9 mouse cellular contexts compared by ENCODE assay signal in genomic region chr13:63096764-63097163, GRCm38 (mm10).
DNase-seq lines count a peak whose midpoint lies in the region; ATAC-seq and TF ChIP-seq lines count a peak whose summit lies in the region.
"Had no signal": no experiment of that assay in that cellular context is flagged by ENCODE, and none has a peak within 500 bp of the region (broad histone marks: within the 10 kb centered on the region; RNA-seq: fewer than 3 reads in every experiment).

No protein-coding gene starts in this region.

- no peak for TF ChIP-seq EP300 in stomach, postnatal 0 days (optimal IDR thresholded peaks at IDR 0.05)

- 77% methylated on average over 3 of the region's 3 CpGs for WGBS in midbrain, embryonic 14.5 days
- 68% methylated on average over 3 of the region's 3 CpGs for WGBS in midbrain, embryonic 11.5 days
- 7% methylated on average over 3 of the region's 3 CpGs for WGBS in liver, adult 2 months
- WGBS in stomach, postnatal 0 days: 21% methylated on average over 3 of the region's 3 CpGs

- no peak for TF ChIP-seq POLR2A in liver, adult 2 months (IDR thresholded peaks at IDR 0.05; ENCODE audit: extremely low read depth, insufficient read depth, low read length)

- H3K4me3 ChIP-seq in midbrain, embryonic 14.5 days (replicated peaks; ENCODE audit: low read depth, low read length): no peak overlapping the region
- no peak overlapping the region for H3K4me3 ChIP-seq in midbrain, embryonic 11.5 days (ENCODE audit: low read depth, low read length)
- no peak overlapping the region for H3K4me3 ChIP-seq in liver, adult 2 months (ENCODE audit: insufficient read depth, low read depth, low read length)
- H3K4me3 ChIP-seq in stomach, postnatal 0 days (ENCODE audit: low read depth, low read length): no peak overlapping the region

- DNase-seq in midbrain, embryonic 14.5 days: peak; percentile 22
- DNase-seq in midbrain, embryonic 11.5 days (ENCODE audit: low spot score, missing footprints): no peak
- DNase-seq in heart, postnatal 14 days: peak; percentile 51 to 63
- peak; percentile 97 for DNase-seq in liver, adult 2 months (ENCODE audit: extremely low read depth, low read depth, low spot score)
- no peak for DNase-seq in stomach, postnatal 0 days (ENCODE audit: low spot score)
- DNase-seq in embryo, embryonic 10 days (ENCODE audit: low spot score): no peak
- DNase-seq in frontal cortex, postnatal 14 days (ENCODE audit: low spot score in 2 of 2): no peak
- DNase-seq in spleen, postnatal 4 days (ENCODE audit: low spot score in 2 of 2): no peak

- TF ChIP-seq CTCF in liver, adult 2 months (IDR thresholded peaks at IDR 0.05; ENCODE audit: low read depth, low read length): no peak
- no peak for TF ChIP-seq CTCF in stomach, postnatal 0 days (IDR thresholded peaks at IDR 0.05; ENCODE audit: low read depth)

- H3K9me3 ChIP-seq in midbrain, embryonic 14.5 days (ENCODE audit: control insufficient read depth, low read length): no peaks in the 10 kb centered on the region
- H3K9me3 ChIP-seq in midbrain, embryonic 11.5 days (ENCODE audit: control insufficient read depth, low read length): no peaks in the 10 kb centered on the region
- H3K9me3 ChIP-seq in stomach, postnatal 0 days (ENCODE audit: control insufficient read depth, low read length): no peaks in the 10 kb centered on the region

- H3K4me1 ChIP-seq in midbrain, embryonic 14.5 days (ENCODE audit: control insufficient read depth, insufficient read depth, low read length): no peaks in the 10 kb centered on the region
- H3K4me1 ChIP-seq in midbrain, embryonic 11.5 days (ENCODE audit: control insufficient read depth, insufficient read depth, low read length): peaks cover 9% of the 10 kb centered on the region; the same call in 1 of the 2 replicates
- peaks cover 12% of the 10 kb centered on the region for H3K4me1 ChIP-seq in liver, adult 2 months (ENCODE audit: control insufficient read depth, insufficient read depth, low read length)
- peaks cover 7% of the 10 kb centered on the region for H3K4me1 ChIP-seq in stomach, postnatal 0 days (replicated peaks; ENCODE audit: control insufficient read depth, insufficient read depth)

- intact Hi-C loops in heart, postnatal 14 days (cut with DNase I): loop anchor here (5.0 kb wide), 1 partner anchor 49 kb away; no protein-coding TSS in a partner anchor

- H3K9ac ChIP-seq in midbrain, embryonic 14.5 days (replicated peaks; ENCODE audit: low read length): no peak overlapping the region
- no peak overlapping the region for H3K9ac ChIP-seq in midbrain, embryonic 11.5 days (ENCODE audit: low read length)
- no peak overlapping the region for H3K9ac ChIP-seq in liver, adult 2 months (ENCODE audit: low read depth, low read length)
- no peak overlapping the region for H3K9ac ChIP-seq in stomach, postnatal 0 days (ENCODE audit: low read length)

- H3K36me3 ChIP-seq in midbrain, embryonic 14.5 days (ENCODE audit: control insufficient read depth, insufficient read depth, low read length): no peaks in the 10 kb centered on the region
- no peaks in the 10 kb centered on the region for H3K36me3 ChIP-seq in midbrain, embryonic 11.5 days (ENCODE audit: control insufficient read depth, insufficient read depth, low read length)
- no peaks in the 10 kb centered on the region for H3K36me3 ChIP-seq in liver, adult 2 months (ENCODE audit: control insufficient read depth, insufficient read depth, low read length)
- no peaks in the 10 kb centered on the region for H3K36me3 ChIP-seq in stomach, postnatal 0 days (ENCODE audit: control insufficient read depth, insufficient read depth, low read length)

- H3K27ac ChIP-seq in midbrain, embryonic 14.5 days (replicated peaks; ENCODE audit: low read depth, low read length): no peak overlapping the region
- no peak overlapping the region for H3K27ac ChIP-seq in midbrain, embryonic 11.5 days (ENCODE audit: low read depth, low read length)
- peak overlapping the region; percentile 77 for H3K27ac ChIP-seq in liver, adult 2 months (replicated peaks; ENCODE audit: insufficient read depth, low read depth, low read length)
- peak overlapping the region; percentile 56 for H3K27ac ChIP-seq in stomach, postnatal 0 days (replicated peaks)

- ATAC-seq in midbrain, embryonic 14.5 days (ENCODE audit: low FRiP score, low TSS enrichment): no peak
- ATAC-seq in midbrain, embryonic 11.5 days (ENCODE audit: low FRiP score): no peak
- peak; percentile 32; the same call in 1 of the 2 replicates for ATAC-seq in stomach, postnatal 0 days (ENCODE audit: low FRiP score, low TSS enrichment)
- ATAC-seq: Patski had no signal

- H3K79me2 ChIP-seq in liver, adult 2 months (ENCODE audit: control insufficient read depth, insufficient read depth, low read length): no peaks in the 10 kb centered on the region

- no peaks in the 10 kb centered on the region for H3K27me3 ChIP-seq in midbrain, embryonic 14.5 days (ENCODE audit: control insufficient read depth, insufficient read depth, low read length)
- H3K27me3 ChIP-seq in midbrain, embryonic 11.5 days (ENCODE audit: control insufficient read depth, insufficient read depth, low read length): no peaks in the 10 kb centered on the region
- H3K27me3 ChIP-seq in liver, adult 2 months (ENCODE audit: control insufficient read depth, insufficient read depth, low read length): no peaks in the 10 kb centered on the region
- H3K27me3 ChIP-seq in stomach, postnatal 0 days (ENCODE audit: control insufficient read depth, insufficient read depth, low read length): no peaks in the 10 kb centered on the region
- H3K27me3 ChIP-seq: Patski had no signal

- no peak overlapping the region for H3K4me2 ChIP-seq in midbrain, embryonic 14.5 days (ENCODE audit: low read length)
- no peak overlapping the region for H3K4me2 ChIP-seq in midbrain, embryonic 11.5 days
- H3K4me2 ChIP-seq in stomach, postnatal 0 days (replicated peaks; ENCODE audit: low read depth): no peak overlapping the region

Comparison
In these comparisons a context has a peak if more than half of its experiments do, and no peak if none do; other contexts are left out.
1. DNase-seq: peak in midbrain, embryonic 14.5 days (single experiment), heart, postnatal 14 days (2 of 2) and liver, adult 2 months (single experiment); none in midbrain, embryonic 11.5 days (single experiment), stomach, postnatal 0 days (single experiment), embryo, embryonic 10 days (single experiment), frontal cortex, postnatal 14 days (0 of 2) and spleen, postnatal 4 days (0 of 2).
2. H3K27ac ChIP-seq: peak in liver, adult 2 months (single experiment) and stomach, postnatal 0 days (single experiment); none in midbrain, embryonic 14.5 days (single experiment) and midbrain, embryonic 11.5 days (single experiment).